Mouse (Mus musculus) spleen, adult 2 months (tissue): ENCODE measurements around the gene Cdhr3. TPM values are rescaled to one million over a fixed set of nuclear protein-coding genes. Genes with fewer than 3 reads are reported as not detected.

Experiments
- DNase-seq, 2 experiments: peaks; one replicate each; pipeline versions ENCODE4 v3.0.0 to v3.0.0-alpha.2; 2012 to 2021; ENCODE audit warnings: low spot score in 2 of 2, low read depth in 1 of 2
- H3K27ac ChIP-seq: fragments of 200-500 bp; 2 replicates; pipeline ENCODE4 v1.5.1; 2012; ENCODE audit warnings: low read length, inconsistent platforms; ENCODE audit not compliant: insufficient read depth
- H3K27me3 ChIP-seq: fragments of 200-500 bp; 2 replicates; pipeline ENCODE4 v1.6.1; 2012; ENCODE audit warnings: mild to moderate bottlenecking, moderate library complexity, low read length, inconsistent platforms; ENCODE audit not compliant: control insufficient read depth, insufficient read depth
- H3K36me3 ChIP-seq: fragments of 200-500 bp; 2 replicates; pipeline ENCODE4 v1.6.1; 2012; ENCODE audit warnings: mild to moderate bottlenecking, low read length, inconsistent platforms; ENCODE audit not compliant: control insufficient read depth, insufficient read depth
- H3K4me1 ChIP-seq: fragments of 200-500 bp; 2 replicates; pipeline ENCODE4 v1.6.1; 2011; ENCODE audit warnings: inconsistent platforms; ENCODE audit not compliant: control insufficient read depth, insufficient read depth, insufficient read length
- H3K4me3 ChIP-seq: fragments of 200-500 bp; 2 replicates; pipeline ENCODE4 v1.5.1; 2011; ENCODE audit warnings: mild to moderate bottlenecking, inconsistent platforms; ENCODE audit not compliant: insufficient read depth, insufficient read length; ENCODE audit errors: extremely low read depth
- CTCF ChIP-seq: fragments of 200-500 bp; IDR thresholded peaks from 2 replicates; pipeline ENCODE4 v1.5.1; 2011; ENCODE audit warnings: mild to moderate bottlenecking, inconsistent platforms; ENCODE audit not compliant: insufficient read depth, insufficient read length, insufficient replicate concordance; ENCODE audit errors: extremely low read depth
- POLR2A ChIP-seq: fragments of 200-500 bp; IDR thresholded peaks from 2 replicates; pipeline ENCODE4 v1.6.1; 2011; ENCODE audit warnings: low read depth, low read length, inconsistent platforms
- WGBS: fragments of 180-500 bp; shearing (Covaris S2); methylation state at CpG from one replicate; pipeline ENCODE4 v1.1.7; 2018; 5-methylcytosine and 5-hydroxymethylcytosine counted together
- polyA plus RNA-seq: library from polyadenylated mRNA; depleted of rRNA; stranded (reverse); fragments of >200 nt; gene quantifications from 2 replicates; pipeline ENCODE4 v1.2.3, GENCODE M21; 2012; rRNA removed

The Cdhr3 gene
- polyA plus RNA-seq, result 0.11 and 0.28 TPM in 2 replicates

GRCm38 (mm10) chr12:33092775-33093174, at the start of gene Cdhr3:
Gene Cdhr3, minus strand, starts transcription at chr12:33092875.
- DNase-seq, result no peak
- no peaks in the 10 kb centered on the region for H3K27me3 ChIP-seq
- no peak within 1 kb of the TSS for H3K27ac ChIP-seq
- no peak for TF ChIP-seq CTCF
- TF ChIP-seq POLR2A, result no peak
- H3K36me3 ChIP-seq, result no peaks in the 10 kb centered on the region
- H3K4me3 ChIP-seq, result no peak within 1 kb of the TSS
- 72% methylated on average over 6 of the region's 6 CpGs for WGBS
- H3K4me1 ChIP-seq, result peaks cover 4% of the 10 kb centered on the region; the same call in 1 of the 2 replicates

- WGBS, result 90% methylated on average over 3 of the region's 3 CpGs
- DNase-seq, result no peak
- Histone ChIP-seq H3K27ac (no peak overlapping the region), H3K27me3 (no peaks in the 10 kb centered on the region), H3K36me3 (no peaks in the 10 kb centered on the region), H3K4me1 (peaks cover 2% of the 10 kb centered on the region; the same call in 1 of the 2 replicates), H3K4me3 (no peak overlapping the region)
- TF ChIP-seq CTCF (no peak), POLR2A (no peak)
These were observed 46.4 kb upstream of the Cdhr3 start for GRCm38 (mm10) chr12:33139083-33139482.

DNA sequence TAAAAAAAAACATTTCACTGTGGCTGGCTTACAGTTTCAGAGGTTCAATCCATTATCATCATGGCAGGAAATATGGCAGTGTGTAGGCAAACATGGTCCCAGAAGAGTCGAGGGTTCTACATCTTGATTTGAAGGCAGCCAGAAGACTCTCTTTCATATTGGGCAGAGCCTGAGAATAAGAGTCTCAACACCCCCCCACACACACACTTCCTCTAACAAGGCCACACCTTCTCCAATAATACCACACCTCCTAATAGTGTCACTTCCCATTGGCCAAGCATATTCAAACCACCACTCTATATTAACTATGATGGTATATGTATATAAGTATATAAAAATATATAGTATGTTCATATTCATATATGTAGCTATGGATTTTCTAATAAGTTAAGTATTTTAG, 45.2 kb upstream of the Cdhr3 start:
- DNase-seq, result no peak
- H3K4me1 ChIP-seq, result peaks cover 8% of the 10 kb centered on the region; the same call in 1 of the 2 replicates
- no peak for TF ChIP-seq POLR2A
- TF ChIP-seq CTCF, result no peak
- H3K4me3 ChIP-seq, result no peak overlapping the region
- no peak overlapping the region for H3K27ac ChIP-seq
- 53% methylated on average over 1 of the region's 1 CpGs for WGBS
- H3K27me3 ChIP-seq, result no peaks in the 10 kb centered on the region
- no peaks in the 10 kb centered on the region for H3K36me3 ChIP-seq

- Histone ChIP-seq H3K36me3 (no peaks in the 10 kb centered on the region), H3K27me3 (no peaks in the 10 kb centered on the region), H3K4me3 (no peak overlapping the region), H3K4me1 (peaks cover 24% of the 10 kb centered on the region; the same call in 1 of the 2 replicates), H3K27ac (peak overlapping the region; percentile 74)
- WGBS, result 2% methylated on average over 7 of the region's 7 CpGs
- TF ChIP-seq POLR2A, result no peak
- TF ChIP-seq CTCF, result no peak
- DNase-seq, result peak in 1 of 2 experiments; percentile 80
These were observed 39.1 kb upstream of the Cdhr3 start for GRCm38 (mm10) chr12:33131796-33132195.

DNA sequence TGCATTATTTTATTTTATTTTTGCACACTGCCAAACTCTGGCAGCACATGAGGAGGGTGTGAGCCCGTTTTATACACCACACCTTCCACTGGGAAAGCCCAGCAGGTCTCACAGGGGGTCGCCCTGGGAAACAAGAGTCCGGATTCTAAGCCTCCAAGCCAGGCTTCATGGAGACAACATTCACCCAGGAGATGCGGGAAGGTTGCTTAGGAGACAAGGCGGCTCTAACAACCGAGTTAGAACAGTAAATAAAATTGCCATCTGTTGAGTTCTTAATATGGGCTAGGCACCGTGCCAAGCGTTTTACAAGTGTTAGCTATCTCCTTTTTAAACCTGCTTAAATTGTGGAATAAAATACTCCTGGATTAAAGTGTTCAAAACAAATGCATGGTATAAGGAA, 37.7 kb upstream of the Cdhr3 start:
- no peaks in the 10 kb centered on the region for H3K36me3 ChIP-seq
- no peak for DNase-seq
- WGBS, result 89% methylated on average over 8 of the region's 8 CpGs

DNA sequence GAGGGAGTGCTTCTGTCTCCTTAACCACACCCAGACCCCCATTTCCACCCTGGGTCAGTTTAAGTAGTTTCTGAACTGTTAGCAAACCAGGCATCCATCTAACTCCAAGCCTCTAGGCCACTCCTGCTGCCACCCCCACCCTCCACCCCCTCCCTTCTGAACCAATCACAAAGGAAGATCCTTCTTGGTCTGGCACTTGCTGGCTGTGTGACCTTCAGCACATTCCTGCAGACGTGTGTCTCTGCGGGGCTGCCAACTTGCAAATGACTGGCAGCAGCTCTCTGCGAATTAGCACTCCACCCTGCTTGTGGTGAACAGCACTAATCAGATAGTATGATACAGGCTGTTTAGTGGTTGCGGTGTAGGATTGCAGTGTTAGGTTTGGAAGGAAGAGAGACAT, 36.7 kb upstream of the Cdhr3 start:
- no peaks in the 10 kb centered on the region for H3K27me3 ChIP-seq
- H3K36me3 ChIP-seq, result no peaks in the 10 kb centered on the region
- no peak for DNase-seq
- no peak overlapping the region for H3K4me3 ChIP-seq
- no peak overlapping the region for H3K27ac ChIP-seq
- peaks cover 24% of the 10 kb centered on the region; the same call in 1 of the 2 replicates for H3K4me1 ChIP-seq
- WGBS, result 60% methylated on average over 4 of the region's 4 CpGs
- TF ChIP-seq CTCF, result no peak
- TF ChIP-seq POLR2A, result no peak

More for the DNA sequence above, 37.7 kb upstream of the Cdhr3 start:
- TF ChIP-seq POLR2A (no peak), CTCF (no peak)
- H3K4me1 ChIP-seq, result peaks cover 24% of the 10 kb centered on the region; the same call in 1 of the 2 replicates
- H3K27me3 ChIP-seq, result no peaks in the 10 kb centered on the region
- no peak overlapping the region for H3K27ac ChIP-seq
- H3K4me3 ChIP-seq, result no peak overlapping the region

DNA sequence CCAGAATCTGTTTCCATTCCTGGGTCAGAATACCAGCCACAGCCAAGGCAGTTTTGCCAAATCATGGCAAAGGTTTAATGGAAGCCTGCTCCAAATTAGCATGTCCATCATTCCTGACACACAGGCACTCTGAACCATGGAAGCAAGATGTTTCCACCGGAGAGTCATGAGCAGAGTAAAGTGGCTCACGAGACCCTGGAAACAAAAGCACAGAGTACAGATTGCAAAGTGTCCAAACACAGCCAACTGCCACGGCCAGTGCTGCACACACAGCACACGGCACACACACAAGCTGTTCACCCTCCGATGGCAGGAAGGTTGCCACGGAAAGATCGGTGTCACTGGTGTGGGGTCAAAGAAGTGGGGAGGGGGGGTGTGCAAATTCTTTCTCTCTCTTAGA, 36.0 kb upstream of the Cdhr3 start:
- Histone ChIP-seq H3K4me3 (no peak overlapping the region), H3K36me3 (no peaks in the 10 kb centered on the region), H3K4me1 (peaks cover 21% of the 10 kb centered on the region; the same call in 1 of the 2 replicates), H3K27ac (no peak overlapping the region), H3K27me3 (no peaks in the 10 kb centered on the region)
- TF ChIP-seq CTCF (no peak), POLR2A (no peak)
- WGBS, result 93% methylated on average over 7 of the region's 7 CpGs
- no peak for DNase-seq
